Mouse (Mus musculus) forelimb bud, embryonic 11.5 days (tissue): Measurements from ENCODE around the gene Prr5l.
A peak's percentile ranks its signal among the peaks of the same experiment; 100 is the strongest.

ENCODE experiments used
- DNase-seq: peaks from one replicate; pipeline ENCODE4 v3.0.0-alpha.2; 2012; ENCODE audit warnings: low read depth, low spot score

Prr5l gene

GRCm38 (mm10) chr2:101822785-101823184 is 60.0 kb downstream of the Prr5l start:
- no peak for DNase-seq

- no peak for DNase-seq
Observed at GRCm38 (mm10) chr2:101820816-101821215, 62.0 kb downstream of the Prr5l start.

- no peak for DNase-seq
Observed at GRCm38 (mm10) chr2:101818986-101819764, 63.7 kb downstream of the Prr5l start.

GRCm38 (mm10) chr2:101816646-101817308 is 66.0 kb downstream of the Prr5l start:
- no peak for DNase-seq

GRCm38 (mm10) chr2:101815250-101815934 is 67.4 kb downstream of the Prr5l start:
- DNase-seq = peak; percentile 55

DNA sequence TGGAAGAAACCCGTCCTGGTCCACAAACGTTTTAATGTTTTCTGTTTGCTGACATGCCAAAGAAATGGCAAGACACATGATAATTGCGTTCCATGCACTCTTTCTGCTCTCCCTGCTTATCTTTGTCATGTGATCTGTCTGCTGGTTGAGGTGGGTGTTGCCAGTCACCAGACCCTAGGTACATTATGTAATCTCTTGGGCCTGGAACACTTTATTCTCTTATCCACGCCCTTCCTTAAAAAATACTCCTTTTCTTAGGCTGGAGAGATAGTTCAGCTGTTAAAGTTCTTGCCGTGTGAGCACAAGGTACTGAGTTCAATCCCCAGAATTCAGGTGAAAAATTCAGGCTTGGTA is 68.6 kb downstream of the Prr5l start:
- no peak for DNase-seq

- no peak for DNase-seq
Observed at GRCm38 (mm10) chr2:101813581-101814271, 69.1 kb downstream of the Prr5l start.

DNA sequence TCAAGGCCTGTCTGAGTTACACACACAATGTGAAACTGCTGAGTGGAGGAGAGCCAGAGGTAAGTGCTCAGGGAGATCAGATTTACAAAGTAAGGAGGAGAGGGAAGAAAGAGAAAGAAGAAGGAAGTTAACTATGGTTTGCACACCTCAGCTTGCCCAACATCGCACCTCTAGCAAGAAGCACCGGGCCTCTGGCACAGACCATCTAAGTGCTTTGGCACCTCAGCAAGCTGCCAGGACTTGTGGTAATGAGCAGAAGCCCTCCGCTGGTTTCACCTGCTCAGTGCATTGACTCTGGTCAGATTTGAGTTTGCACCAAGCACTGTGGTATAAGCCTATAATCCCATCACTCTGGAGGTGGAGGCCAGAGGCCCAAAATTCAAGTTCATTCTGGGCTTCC is 70.9 kb downstream of the Prr5l start:
- no peak for DNase-seq

- DNase-seq = no peak
Observed at GRCm38 (mm10) chr2:101810774-101811173, 72.1 kb downstream of the Prr5l start.

DNA sequence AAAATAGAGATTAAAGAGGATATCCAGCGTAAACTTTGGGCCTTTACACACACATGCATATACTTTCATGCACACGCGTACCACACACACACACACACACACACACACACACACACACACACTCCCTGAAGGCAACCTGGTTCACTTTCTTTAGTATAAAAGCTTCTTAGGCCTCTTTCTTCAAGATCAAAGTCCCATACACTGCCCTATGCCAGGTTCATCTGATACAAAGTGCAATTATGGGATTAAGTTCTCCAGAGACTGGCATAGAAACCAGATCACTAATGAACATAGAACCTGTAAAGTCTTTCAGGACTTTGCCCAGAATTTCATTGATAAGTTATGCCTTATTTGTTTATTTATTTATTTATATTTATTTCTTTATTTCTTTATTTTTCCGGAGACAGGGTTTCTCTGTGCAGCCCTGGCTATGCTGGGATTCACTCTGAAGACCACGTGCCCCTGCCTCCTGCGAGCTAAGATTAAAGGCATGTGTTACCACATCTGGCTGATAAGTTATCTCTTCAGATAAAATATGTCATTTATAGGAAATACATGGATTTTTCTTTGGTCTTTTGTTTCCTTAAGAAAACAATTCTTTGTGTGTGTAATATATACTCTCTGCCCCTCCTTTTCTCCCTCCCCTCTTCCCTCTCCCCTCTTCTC is 73.1 kb downstream of the Prr5l start:
- no peak for DNase-seq

DNA sequence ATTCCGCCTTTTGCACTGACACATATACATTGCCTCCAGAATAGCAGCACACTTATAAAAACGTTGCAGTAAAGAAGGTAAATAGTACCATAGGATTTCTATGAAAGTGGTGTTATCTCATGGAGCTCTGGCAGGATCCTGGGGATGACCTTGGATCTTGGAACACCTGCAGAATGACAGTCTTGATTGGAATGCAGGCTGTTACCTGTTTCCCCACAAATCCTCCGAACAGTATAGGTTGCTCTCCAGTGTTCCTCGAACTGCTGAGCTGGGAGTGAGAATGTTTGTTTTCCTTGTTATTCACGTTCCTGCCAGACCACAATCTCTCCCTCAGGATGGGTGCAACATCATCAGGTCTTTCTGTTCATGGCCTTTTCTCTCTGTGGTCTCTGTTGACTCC is 75.1 kb downstream of the Prr5l start:
- DNase-seq = no peak

- no peak for DNase-seq
Observed at GRCm38 (mm10) chr2:101802240-101802639, 80.6 kb downstream of the Prr5l start.

GRCm38 (mm10) chr2:101797901-101798250 is 85.0 kb downstream of the Prr5l start:
- peak; percentile 67 for DNase-seq

DNA sequence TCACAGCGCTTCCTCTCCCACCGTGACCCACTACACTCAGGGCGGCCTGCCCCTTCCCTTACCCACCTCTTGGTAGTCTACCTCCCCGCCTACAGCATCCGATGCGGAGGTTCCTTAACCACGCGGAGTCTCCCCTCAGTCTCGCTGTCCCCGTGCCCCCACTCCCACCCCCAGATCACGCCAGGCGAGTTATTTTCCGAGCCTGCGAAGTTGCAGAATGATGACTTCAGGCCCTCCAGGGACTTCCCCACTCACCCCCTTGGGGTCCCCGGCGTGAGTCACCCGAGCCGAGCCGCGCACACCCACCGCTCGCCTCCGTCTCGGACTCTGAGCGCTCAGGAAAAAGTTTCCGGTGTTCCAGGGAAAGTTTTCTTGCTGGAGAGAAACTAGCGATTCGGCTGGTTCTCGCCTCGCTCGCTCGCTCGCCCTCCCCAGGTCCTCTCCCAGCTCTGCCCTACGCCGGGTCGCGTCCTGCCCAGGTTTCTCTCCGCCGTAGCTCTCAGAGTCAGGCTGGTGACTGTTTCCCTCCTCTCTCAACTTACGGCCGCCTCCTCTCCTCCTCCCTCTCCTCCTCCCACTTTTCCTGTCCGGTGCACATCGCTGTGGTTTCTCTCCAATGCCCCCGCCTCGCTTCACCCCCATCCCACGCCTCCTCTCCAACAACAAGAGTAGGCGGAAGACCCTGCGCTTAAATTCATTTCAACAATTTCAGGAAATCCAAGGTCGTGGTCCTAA is 85.5 kb downstream of the Prr5l start:
- no peak for DNase-seq

DNA sequence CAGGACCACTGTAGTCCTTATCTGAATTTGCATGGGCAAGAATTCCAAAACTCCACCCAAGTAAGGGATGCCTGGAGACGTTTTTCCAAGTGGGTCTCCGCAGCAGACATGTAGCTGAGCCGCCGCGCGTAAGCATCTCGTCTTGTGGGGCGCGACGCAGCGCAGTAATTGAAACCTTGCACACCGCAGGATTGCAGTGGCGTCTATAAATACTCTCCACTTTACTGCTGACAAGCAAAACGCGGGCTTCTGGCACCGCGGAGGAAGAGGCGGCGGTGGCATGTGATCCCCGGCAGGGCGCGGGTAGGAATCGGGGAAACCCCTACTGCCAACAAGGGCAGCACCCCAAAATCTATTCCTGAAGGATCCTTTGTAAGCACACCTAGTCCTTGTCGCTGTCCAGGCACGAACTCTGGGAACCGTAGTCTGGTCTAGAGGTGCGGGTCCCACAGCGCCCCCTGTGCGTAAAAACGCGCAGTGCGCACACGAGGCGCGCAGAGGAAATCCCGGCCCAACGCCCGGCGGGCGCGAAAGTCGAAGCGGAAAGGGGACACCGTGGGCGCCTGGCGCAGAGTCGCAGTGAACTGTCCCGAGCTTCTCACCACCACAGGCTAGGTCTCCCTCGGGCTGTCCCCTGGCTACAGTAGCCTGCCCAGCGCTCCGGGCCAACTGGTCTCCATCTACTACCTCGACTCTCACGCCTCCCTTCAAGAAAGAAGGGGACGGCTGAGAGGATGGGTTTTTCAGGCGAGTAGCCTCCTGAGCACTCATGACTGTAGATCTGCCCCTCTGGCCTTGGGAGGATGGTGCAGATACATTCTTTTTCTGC is 86.3 kb downstream of the Prr5l start:
- DNase-seq = peak; percentile 89

- DNase-seq = no peak
Observed at GRCm38 (mm10) chr2:101792130-101792529, 90.7 kb downstream of the Prr5l start.

DNA sequence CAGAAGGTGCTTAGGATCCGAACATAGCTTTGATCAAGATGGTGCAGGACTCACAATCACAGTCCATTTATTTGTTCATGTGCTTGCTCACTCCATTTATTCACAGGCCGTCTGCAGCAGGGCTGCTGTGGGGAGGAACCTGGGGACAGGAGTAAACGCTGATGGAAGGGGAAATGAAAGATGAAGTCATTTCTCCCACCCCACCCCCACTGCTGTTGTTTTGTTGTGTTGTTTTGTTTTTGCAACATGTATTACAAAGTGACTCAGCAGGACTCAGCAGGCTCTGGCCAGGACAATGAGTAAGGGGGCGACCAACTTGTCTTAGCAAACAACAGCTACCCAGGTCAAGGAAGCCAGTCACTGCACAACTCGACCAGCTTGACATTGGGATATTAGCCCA is 99.6 kb downstream of the Prr5l start:
- no peak for DNase-seq

DNA sequence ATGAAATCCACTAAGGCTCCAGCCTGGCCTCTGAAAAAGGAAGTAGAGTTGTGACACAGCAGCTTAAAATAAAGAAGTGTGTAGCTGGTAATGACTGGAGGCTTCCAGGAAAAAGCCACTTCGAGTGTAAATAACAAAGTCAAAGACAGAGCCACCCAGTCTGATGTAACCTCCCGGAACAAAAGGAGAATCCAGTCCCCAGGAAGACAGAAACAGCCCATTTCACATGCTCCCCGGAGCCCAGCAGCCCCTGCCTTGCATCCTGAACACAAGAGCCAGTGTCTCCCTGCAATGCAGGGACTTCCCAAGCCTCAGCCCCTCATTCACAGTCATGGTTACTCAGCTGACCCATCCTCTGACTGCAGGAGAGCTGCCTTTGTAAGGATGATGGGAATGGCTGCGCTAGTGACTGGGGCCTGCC is 101.5 kb downstream of the Prr5l start:
- DNase-seq = no peak

GRCm38 (mm10) chr2:101778080-101778479 is 104.7 kb downstream of the Prr5l start:
- no peak for DNase-seq

DNA sequence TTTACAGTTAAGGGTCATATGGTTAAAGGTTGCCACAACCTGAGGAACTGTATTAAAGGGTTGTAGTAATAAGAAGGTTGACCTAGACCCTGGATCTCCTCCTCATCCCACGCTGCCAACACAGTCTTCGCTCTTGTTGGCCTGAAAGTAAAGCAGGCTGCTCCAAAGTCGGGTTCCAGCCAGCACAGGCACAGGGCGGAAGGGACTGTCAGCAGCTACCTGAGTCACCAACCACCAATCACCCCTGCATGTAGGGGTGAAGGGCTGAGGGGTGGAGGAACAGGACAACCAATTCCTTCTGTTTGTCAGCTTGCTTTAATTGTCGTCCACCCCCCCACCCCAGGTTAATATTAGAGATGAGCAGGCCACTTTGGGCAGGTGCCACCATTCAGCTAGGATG is 119.3 kb downstream of the Prr5l start:
- DNase-seq = no peak
